Mouse (Mus musculus) gastrocnemius, adult 2 months (tissue): ENCODE measurements around the gene Tmpo. TPM values are rescaled to one million over a fixed set of nuclear protein-coding genes. Genes with fewer than 3 reads are reported as not detected.
A peak's percentile ranks its signal among the peaks of the same experiment; 100 is the strongest.

Source experiments
- DNase-seq: peaks from one replicate; pipeline ENCODE4 v3.0.0; 2022
- H3K27ac ChIP-seq: fragments of 200-600 bp; 2 replicates; pipeline ENCODE4 v1.8.1; 2022; ENCODE audit warnings: mild to moderate bottlenecking
- H3K4me3 ChIP-seq: fragments of 200-600 bp; 2 replicates; pipeline ENCODE4 v1.8.1; 2022; ENCODE audit warnings: mild to moderate bottlenecking, moderate library complexity
- CTCF ChIP-seq: fragments of 200-600 bp; IDR thresholded peaks from 2 replicates; pipeline ENCODE4 v1.8.1; 2022; ENCODE audit warnings: antibody characterized with exemption, mild to moderate bottlenecking, moderate library complexity
- intact Hi-C: fragments of 180-260 bp; cut with DNase I; formaldehyde crosslinking; loops from one replicate; pipeline ENCODE4 v1.15.1; 2025
- total RNA-seq, 2 experiments: library from RNA; stranded (reverse); gene quantifications; 2 replicates each; pipeline ENCODE4 v1.2.3; 2021

Tmpo gene
- total RNA-seq, 2 experiments from 2014 or later = 62.2 to 83.0 TPM

- TF ChIP-seq CTCF = no peak
- no peak for DNase-seq
- Histone ChIP-seq H3K27ac (peak overlapping the region; percentile 96), H3K4me3 (peak overlapping the region; percentile 90)
- intact Hi-C loops = no loop called here
These were observed 13.8 kb downstream of the Tmpo start for GRCm38 (mm10) chr10:91167352-91167751.

GRCm38 (mm10) chr10:91166890-91167289 is 14.2 kb downstream of the Tmpo start:
- intact Hi-C loops = no loop called here
- DNase-seq = peak; percentile 61
- peak overlapping the region; percentile 90 for H3K4me3 ChIP-seq
- H3K27ac ChIP-seq = peak overlapping the region; percentile 96
- TF ChIP-seq CTCF = peak; percentile 86

- H3K4me3 ChIP-seq = no peak overlapping the region
- no peak for TF ChIP-seq CTCF
- DNase-seq = no peak
- peak overlapping the region; percentile 96 for H3K27ac ChIP-seq
- intact Hi-C loops = no loop called here
These were observed 15.3 kb downstream of the Tmpo start for GRCm38 (mm10) chr10:91165850-91166249.

DNA sequence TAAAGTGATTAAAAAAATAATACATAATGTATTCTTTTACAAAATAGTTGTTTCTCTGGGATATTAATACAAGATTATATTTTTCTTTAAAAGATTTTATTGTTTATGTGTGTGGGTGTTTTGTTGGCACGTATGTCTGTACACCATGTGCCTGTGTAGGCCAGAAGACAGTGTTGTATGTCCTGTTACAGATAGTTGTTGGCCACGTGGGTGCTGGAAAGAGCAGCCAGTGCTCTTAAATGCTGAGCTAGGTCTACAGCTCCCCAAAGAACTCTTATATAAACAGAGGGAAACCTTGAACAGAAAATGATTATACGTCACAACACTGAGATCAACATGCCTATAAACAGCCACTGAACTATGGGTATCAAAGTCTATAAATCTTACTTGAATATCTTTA is 16.6 kb downstream of the Tmpo start:
- peak; percentile 71 for DNase-seq
- TF ChIP-seq CTCF = no peak
- intact Hi-C loops = no loop called here
- no peak overlapping the region for H3K4me3 ChIP-seq
- peak overlapping the region; percentile 96 for H3K27ac ChIP-seq

GRCm38 (mm10) chr10:91162511-91163163 is 18.5 kb downstream of the Tmpo start:
- no peak for DNase-seq
- intact Hi-C loops = no loop called here

GRCm38 (mm10) chr10:91162077-91162476 is 19.0 kb downstream of the Tmpo start:
- Histone ChIP-seq H3K27ac (peak overlapping the region; percentile 96), H3K4me3 (no peak overlapping the region)
- no peak for DNase-seq
- TF ChIP-seq CTCF = no peak
- intact Hi-C loops = no loop called here

More at GRCm38 (mm10) chr10:91162511-91163163, 18.5 kb downstream of the Tmpo start:
- Histone ChIP-seq H3K4me3 (no peak overlapping the region), H3K27ac (peak overlapping the region; percentile 96)
- TF ChIP-seq CTCF = no peak

DNA sequence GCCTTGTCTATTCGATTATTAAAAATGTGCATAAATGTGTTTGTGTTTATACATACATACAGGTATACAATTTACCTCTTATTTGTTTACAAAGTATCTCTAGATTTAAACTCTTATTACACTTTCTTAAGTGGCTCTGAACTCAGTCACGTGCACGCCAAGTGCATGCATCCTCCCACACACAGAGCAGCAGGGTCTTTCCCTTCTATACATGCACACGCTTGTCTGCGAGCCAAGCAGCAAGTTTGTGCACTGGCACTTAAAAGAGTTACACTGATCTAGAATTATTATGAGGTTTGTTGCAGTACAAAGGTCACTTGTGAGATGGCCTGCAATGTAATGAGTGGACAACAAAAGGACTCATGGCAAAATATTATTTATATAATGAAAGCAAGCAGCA is 20.1 kb downstream of the Tmpo start:
- Histone ChIP-seq H3K27ac (peak overlapping the region; percentile 96), H3K4me3 (no peak overlapping the region)
- no peak for DNase-seq
- TF ChIP-seq CTCF = no peak
- intact Hi-C loops = no loop called here

- no peak for DNase-seq
- intact Hi-C loops = no loop called here
- Histone ChIP-seq H3K4me3 (peak overlapping the region; percentile 27), H3K27ac (peak overlapping the region; percentile 65)
- no peak for TF ChIP-seq CTCF
These were observed 22.7 kb downstream of the Tmpo start for GRCm38 (mm10) chr10:91158442-91158841.

- no peak for TF ChIP-seq CTCF
- peak overlapping the region; percentile 65 for H3K27ac ChIP-seq
- intact Hi-C loops = no loop called here
- peak overlapping the region; percentile 15 for H3K4me3 ChIP-seq
- DNase-seq = no peak
These were observed 24.8 kb downstream of the Tmpo start for GRCm38 (mm10) chr10:91156338-91156737.

DNA sequence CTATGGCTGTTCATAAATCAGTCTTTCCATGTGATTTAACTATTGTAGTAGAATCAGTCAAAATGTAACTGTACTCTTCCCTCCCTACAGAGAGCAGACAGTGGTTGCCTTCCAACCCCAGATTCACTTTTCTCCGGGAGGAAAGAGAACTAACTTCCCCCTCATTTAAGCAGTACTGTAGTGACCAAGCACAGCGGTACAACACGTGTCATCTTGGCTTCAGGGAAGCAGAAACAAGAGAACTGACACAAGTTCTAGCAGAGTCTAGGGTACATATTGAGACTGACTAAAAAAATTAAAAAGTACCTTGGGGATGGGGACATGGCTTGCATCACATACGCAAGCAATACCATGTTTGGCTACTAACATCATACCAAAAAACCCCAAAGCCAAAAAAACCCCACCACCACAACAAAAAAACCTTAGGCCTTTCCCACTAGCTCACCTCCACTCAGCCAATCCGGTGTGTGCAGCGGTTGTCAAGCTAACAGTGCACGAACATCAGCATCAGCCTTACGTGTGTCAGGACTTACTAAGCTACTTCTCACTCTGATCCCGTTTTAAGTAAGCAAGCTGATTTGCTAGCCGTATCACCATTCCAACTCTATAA is 27.1 kb downstream of the Tmpo start:
- no peak for DNase-seq
- Histone ChIP-seq H3K27ac (no peak overlapping the region), H3K4me3 (no peak overlapping the region)
- intact Hi-C loops = no loop called here
- no peak for TF ChIP-seq CTCF

- Histone ChIP-seq H3K27ac (no peak overlapping the region), H3K4me3 (no peak overlapping the region)
- DNase-seq = no peak
- TF ChIP-seq CTCF = no peak
- intact Hi-C loops = no loop called here
These were observed 35.7 kb downstream of the Tmpo start for GRCm38 (mm10) chr10:91145413-91145812.

DNA sequence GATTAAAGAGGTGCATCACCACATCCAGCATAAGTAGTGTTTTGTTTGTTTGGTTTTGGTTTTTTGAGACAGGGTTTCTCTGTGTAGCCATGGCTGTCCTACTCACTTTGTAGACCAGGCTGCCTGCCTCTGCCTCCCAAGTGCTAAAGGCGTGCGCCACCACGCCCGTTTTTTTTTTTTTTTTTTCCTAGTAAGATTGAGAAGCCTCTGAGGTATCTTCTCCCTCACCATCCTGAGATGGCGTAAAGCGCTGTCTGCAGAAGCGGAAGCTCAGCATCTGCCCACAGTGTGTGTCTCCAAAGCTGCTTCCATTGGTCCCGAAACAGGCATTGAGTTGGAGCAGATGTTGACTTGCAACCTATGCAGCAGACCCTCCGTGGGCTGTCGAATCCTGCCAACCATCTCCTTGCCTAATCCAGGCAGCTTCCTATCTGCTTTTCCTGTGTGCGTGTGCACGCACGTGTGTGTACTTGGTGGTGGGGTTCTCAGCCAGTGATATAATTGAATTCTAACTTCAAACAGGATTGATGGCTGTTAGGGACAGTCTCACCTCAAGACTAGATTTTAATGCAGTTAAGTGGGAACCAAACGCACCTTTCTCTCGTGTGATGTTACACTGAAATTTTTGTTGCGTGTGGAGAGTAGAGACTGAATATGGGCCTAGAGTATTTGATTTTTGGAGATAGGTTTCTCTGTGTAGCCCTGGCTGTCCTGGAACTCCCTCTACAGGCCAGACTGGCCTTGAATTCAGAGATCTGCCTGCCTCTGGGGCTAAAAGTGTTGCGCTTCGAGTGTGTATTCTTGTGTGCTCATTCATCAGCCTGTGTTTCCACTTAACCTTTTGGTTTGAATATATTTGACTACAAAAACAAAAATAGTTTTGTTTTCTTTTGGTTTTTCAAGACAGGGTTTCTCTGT is 37.5 kb downstream of the Tmpo start:
- H3K4me3 ChIP-seq = no peak overlapping the region
- H3K27ac ChIP-seq = no peak overlapping the region
- no peak for DNase-seq
- intact Hi-C loops = loop anchor here (5.0 kb wide), 2 partner anchors 71 to 411 kb away; no protein-coding TSS in a partner anchor
- peak; percentile 13; the same call in 1 of the 2 replicates for TF ChIP-seq CTCF
